Mouse (Mus musculus): ENCODE results near the gene Alb. TPM values are rescaled to one million over a fixed set of nuclear protein-coding genes. Genes with fewer than 3 reads are reported as not detected.

The Alb gene
- polyA plus RNA-seq, 1 experiment from 2014 or later = 2.6 TPM

- Histone ChIP-seq H3K4me2 (replicated peaks) (no peak overlapping the region), H3K9me3 (replicated peaks) (no peaks in the 10 kb centered on the region), H3K4me3 (replicated peaks) (no peak overlapping the region), H3K9ac (no peak overlapping the region), H3K4me1 (no peaks in the 10 kb centered on the region), H3K36me3 (no peaks in the 10 kb centered on the region), H3K27me3 (no peaks in the 10 kb centered on the region), H3K27ac (replicated peaks) (no peak overlapping the region)
- WGBS = 88% methylated on average over 4 of the region's 4 CpGs
- no peak for ATAC-seq (ENCODE audit: insufficient number of reproducible peaks, low FRiP score, low TSS enrichment, low read depth)
Observed at GRCm38 (mm10) chr5:90494308-90494707, 33.6 kb downstream of the Alb start.

GRCm38 (mm10) chr5:90499509-90499908 lies 38.8 kb downstream of the Alb start:
- Histone ChIP-seq H3K27ac (replicated peaks) (no peak overlapping the region), H3K4me2 (replicated peaks) (no peak overlapping the region), H3K9ac (no peak overlapping the region), H3K27me3 (no peaks in the 10 kb centered on the region), H3K36me3 (no peaks in the 10 kb centered on the region), H3K9me3 (replicated peaks) (no peaks in the 10 kb centered on the region), H3K4me3 (replicated peaks) (no peak overlapping the region), H3K4me1 (no peaks in the 10 kb centered on the region)
- 70% methylated on average over 7 of the region's 7 CpGs for WGBS
- no peak for ATAC-seq (ENCODE audit: insufficient number of reproducible peaks, low FRiP score, low TSS enrichment, low read depth)

GRCm38 (mm10) chr5:90500714-90501113 lies 40.0 kb downstream of the Alb start:
- ATAC-seq (ENCODE audit: insufficient number of reproducible peaks, low FRiP score, low TSS enrichment, low read depth) = no peak
- Histone ChIP-seq H3K4me3 (replicated peaks) (no peak overlapping the region), H3K27ac (replicated peaks) (no peak overlapping the region), H3K4me1 (no peaks in the 10 kb centered on the region), H3K36me3 (no peaks in the 10 kb centered on the region), H3K4me2 (replicated peaks) (no peak overlapping the region), H3K9ac (no peak overlapping the region), H3K27me3 (no peaks in the 10 kb centered on the region), H3K9me3 (replicated peaks) (no peaks in the 10 kb centered on the region)
- 5% methylated on average over 6 of the region's 6 CpGs for WGBS

GRCm38 (mm10) chr5:90501752-90502151 lies 41.1 kb downstream of the Alb start:
- no peak overlapping the region for H3K9ac ChIP-seq
- no peak overlapping the region for H3K4me2 ChIP-seq (replicated peaks)
- no peak for ATAC-seq (ENCODE audit: insufficient number of reproducible peaks, low FRiP score, low TSS enrichment, low read depth)
- no peak overlapping the region for H3K4me3 ChIP-seq (replicated peaks)
- WGBS = 82% methylated on average over 5 of the region's 5 CpGs
- H3K36me3 ChIP-seq = no peaks in the 10 kb centered on the region
- H3K27me3 ChIP-seq = no peaks in the 10 kb centered on the region
- no peaks in the 10 kb centered on the region for H3K4me1 ChIP-seq
- no peaks in the 10 kb centered on the region for H3K9me3 ChIP-seq (replicated peaks)
- no peak overlapping the region for H3K27ac ChIP-seq (replicated peaks)

GRCm38 (mm10) chr5:90504742-90505141 lies 44.0 kb downstream of the Alb start:
- Histone ChIP-seq H3K9me3 (replicated peaks) (no peaks in the 10 kb centered on the region), H3K36me3 (no peaks in the 10 kb centered on the region), H3K9ac (no peak overlapping the region), H3K4me2 (replicated peaks) (no peak overlapping the region), H3K4me1 (no peaks in the 10 kb centered on the region), H3K27ac (replicated peaks) (no peak overlapping the region), H3K27me3 (no peaks in the 10 kb centered on the region), H3K4me3 (replicated peaks) (no peak overlapping the region)
- 73% methylated on average over 11 of the region's 11 CpGs for WGBS
- ATAC-seq (ENCODE audit: insufficient number of reproducible peaks, low FRiP score, low TSS enrichment, low read depth) = no peak

GRCm38 (mm10) chr5:90506507-90506906 lies 45.8 kb downstream of the Alb start:
- no peak overlapping the region for H3K27ac ChIP-seq (replicated peaks)
- no peak for ATAC-seq (ENCODE audit: insufficient number of reproducible peaks, low FRiP score, low TSS enrichment, low read depth)
- H3K4me2 ChIP-seq (replicated peaks) = no peak overlapping the region
- WGBS = 80% methylated on average over 2 of the region's 2 CpGs
- no peaks in the 10 kb centered on the region for H3K9me3 ChIP-seq (replicated peaks)
- no peak overlapping the region for H3K4me3 ChIP-seq (replicated peaks)
- no peak overlapping the region for H3K9ac ChIP-seq
- no peaks in the 10 kb centered on the region for H3K36me3 ChIP-seq
- H3K4me1 ChIP-seq = no peaks in the 10 kb centered on the region
- no peaks in the 10 kb centered on the region for H3K27me3 ChIP-seq

- no peak overlapping the region for H3K4me2 ChIP-seq (replicated peaks)
Observed at GRCm38 (mm10) chr5:90507411-90507949, 46.8 kb downstream of the Alb start.

GRCm38 (mm10) chr5:90509828-90510592 lies 49.3 kb downstream of the Alb start:
- 92% methylated on average over 5 of the region's 5 CpGs for WGBS

More at GRCm38 (mm10) chr5:90507411-90507949, 46.8 kb downstream of the Alb start:
- Histone ChIP-seq H3K4me3 (replicated peaks) (no peak overlapping the region), H3K9ac (no peak overlapping the region), H3K36me3 (no peaks in the 10 kb centered on the region), H3K27ac (replicated peaks) (no peak overlapping the region), H3K4me1 (no peaks in the 10 kb centered on the region), H3K27me3 (no peaks in the 10 kb centered on the region), H3K9me3 (replicated peaks) (no peaks in the 10 kb centered on the region)
- 47% methylated on average over 13 of the region's 13 CpGs for WGBS
- ATAC-seq (ENCODE audit: insufficient number of reproducible peaks, low FRiP score, low TSS enrichment, low read depth) = no peak

GRCm38 (mm10) chr5:90512288-90512955 lies 51.7 kb downstream of the Alb start:
- Histone ChIP-seq H3K27me3 (no peaks in the 10 kb centered on the region), H3K4me1 (no peaks in the 10 kb centered on the region), H3K9ac (no peak overlapping the region), H3K4me2 (replicated peaks) (no peak overlapping the region), H3K9me3 (replicated peaks) (no peaks in the 10 kb centered on the region), H3K27ac (replicated peaks) (no peak overlapping the region), H3K4me3 (replicated peaks) (no peak overlapping the region), H3K36me3 (no peaks in the 10 kb centered on the region)
- WGBS = 70% methylated on average over 6 of the region's 6 CpGs
- no peak for ATAC-seq (ENCODE audit: insufficient number of reproducible peaks, low FRiP score, low TSS enrichment, low read depth)

More at GRCm38 (mm10) chr5:90509828-90510592, 49.3 kb downstream of the Alb start:
- Histone ChIP-seq H3K4me3 (replicated peaks) (no peak overlapping the region), H3K9me3 (replicated peaks) (no peaks in the 10 kb centered on the region), H3K9ac (no peak overlapping the region), H3K4me1 (no peaks in the 10 kb centered on the region), H3K27ac (replicated peaks) (no peak overlapping the region), H3K27me3 (no peaks in the 10 kb centered on the region), H3K36me3 (no peaks in the 10 kb centered on the region), H3K4me2 (replicated peaks) (no peak overlapping the region)
- no peak for ATAC-seq (ENCODE audit: insufficient number of reproducible peaks, low FRiP score, low TSS enrichment, low read depth)

GRCm38 (mm10) chr5:90515561-90515960 lies 54.9 kb downstream of the Alb start:
- Histone ChIP-seq H3K9me3 (replicated peaks) (no peaks in the 10 kb centered on the region), H3K36me3 (no peaks in the 10 kb centered on the region), H3K27ac (replicated peaks) (no peak overlapping the region), H3K4me3 (replicated peaks) (no peak overlapping the region), H3K9ac (no peak overlapping the region), H3K4me1 (no peaks in the 10 kb centered on the region), H3K4me2 (replicated peaks) (no peak overlapping the region), H3K27me3 (no peaks in the 10 kb centered on the region)
- no peak for ATAC-seq (ENCODE audit: insufficient number of reproducible peaks, low FRiP score, low TSS enrichment, low read depth)
- 84% methylated on average over 6 of the region's 6 CpGs for WGBS

GRCm38 (mm10) chr5:90518356-90519100 lies 57.8 kb downstream of the Alb start, which contains the start of gene Afm:
Gene Afm (plus strand): TSS chr5:90518932.
- no peak within 1 kb of the TSS for H3K9ac ChIP-seq
- 71% methylated on average over 6 of the region's 6 CpGs for WGBS

More at GRCm38 (mm10) chr5:90518356-90519100, 57.8 kb downstream of the Alb start, which contains the start of gene Afm:
- H3K4me3 ChIP-seq (replicated peaks) = no peak within 1 kb of the TSS
- H3K36me3 ChIP-seq = no peaks in the 10 kb centered on the region
- no peak within 1 kb of the TSS for H3K27ac ChIP-seq (replicated peaks)
- no peaks in the 10 kb centered on the region for H3K9me3 ChIP-seq (replicated peaks)
- H3K4me1 ChIP-seq = no peaks in the 10 kb centered on the region
- no peaks in the 10 kb centered on the region for H3K27me3 ChIP-seq
- no peak for ATAC-seq (ENCODE audit: insufficient number of reproducible peaks, low FRiP score, low TSS enrichment, low read depth)
- no peak within 1 kb of the TSS for H3K4me2 ChIP-seq (replicated peaks)

Measured in embryonic facial prominence, embryonic 15.5 days (tissue).